Mouse (Mus musculus) olfactory bulb, adult 2 months (tissue): Measurements from ENCODE around the gene Abhd4.

Experiments used
- CTCF ChIP-seq: fragments of 200-500 bp; IDR thresholded peaks from 2 replicates; pipeline ENCODE4 v1.5.1; 2012; ENCODE audit warnings: low read depth, mild to moderate bottlenecking, low read length, moderate library complexity; ENCODE audit not compliant: insufficient read depth
- POLR2A ChIP-seq: fragments of 200-500 bp; IDR thresholded peaks from 2 replicates; pipeline ENCODE4 v1.6.1; 2012; ENCODE audit warnings: mild to moderate bottlenecking, low read depth, low read length, moderate library complexity; ENCODE audit not compliant: insufficient read depth

GRCm38 (mm10) chr14:54261386-54261785 is 7.4 kb downstream of the Abhd4 start:
- no peak for TF ChIP-seq CTCF
- no peak for TF ChIP-seq POLR2A
